Mouse (Mus musculus): ENCODE measurements around the gene Cmas. TPM values are rescaled to one million over a fixed set of nuclear protein-coding genes. Genes with fewer than 3 reads are reported as not detected.

Gene Cmas
- total RNA-seq, 2 experiments from 2014 or later, result 100 to 102 TPM

DNA sequence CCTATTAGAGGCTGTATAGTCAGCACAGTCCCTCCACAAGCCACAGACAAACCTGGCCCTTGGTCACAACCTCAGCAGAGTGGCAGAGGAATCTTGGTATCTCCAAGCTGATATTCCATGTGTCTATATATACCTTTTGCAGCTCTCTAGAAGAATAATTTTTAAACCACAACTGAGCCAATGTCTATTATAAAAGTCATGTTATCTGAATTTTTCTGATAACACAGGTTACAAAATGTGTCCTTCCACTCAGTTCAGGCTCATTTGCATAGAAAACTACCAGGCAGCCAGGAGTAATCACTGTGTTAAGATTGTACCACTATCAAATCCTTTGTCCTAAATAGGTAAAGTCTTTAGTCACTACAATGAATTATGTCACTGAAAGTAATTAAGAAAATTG, 47.9 kb downstream of the Cmas start, which contains the start of gene Sult6b2:
Gene Sult6b2 (minus strand): TSS at position 101 of the 400 bp plus-strand sequence.
- DNase-seq (ENCODE audit: low spot score in 2 of 2), result no peak

DNA sequence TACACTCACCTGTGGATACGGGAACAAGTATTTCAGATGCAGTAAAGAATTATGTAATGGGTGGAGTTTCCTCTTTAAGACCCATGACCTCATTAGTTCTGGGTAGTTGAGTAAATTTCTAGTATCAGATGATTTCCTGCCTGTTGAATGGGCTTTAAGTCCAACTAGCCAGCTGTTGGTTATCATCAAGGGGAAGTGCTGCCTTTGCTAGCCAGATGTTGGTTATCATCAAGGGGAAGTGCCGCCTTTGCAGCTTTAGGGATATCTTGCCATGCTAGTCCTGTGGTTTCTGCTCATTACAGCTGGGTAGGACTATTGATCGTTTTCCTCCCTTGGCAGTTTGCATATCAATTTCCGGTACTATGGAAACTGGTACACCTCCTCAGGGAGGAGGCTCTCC, 49.8 kb downstream of the Cmas start:
- TF ChIP-seq CTCF (conservative IDR thresholded peaks at IDR 0.05), result no peak
- Histone ChIP-seq H3K4me3 (no peak overlapping the region), H3K27ac (no peak overlapping the region)
- no peak for DNase-seq (ENCODE audit: low spot score in 2 of 2)

More for the DNA sequence above, 47.9 kb downstream of the Cmas start, which contains the start of gene Sult6b2:
- H3K27ac ChIP-seq, result no peak within 1 kb of the TSS
- TF ChIP-seq CTCF (conservative IDR thresholded peaks at IDR 0.05), result no peak
- no peak within 1 kb of the TSS for H3K4me3 ChIP-seq

DNA sequence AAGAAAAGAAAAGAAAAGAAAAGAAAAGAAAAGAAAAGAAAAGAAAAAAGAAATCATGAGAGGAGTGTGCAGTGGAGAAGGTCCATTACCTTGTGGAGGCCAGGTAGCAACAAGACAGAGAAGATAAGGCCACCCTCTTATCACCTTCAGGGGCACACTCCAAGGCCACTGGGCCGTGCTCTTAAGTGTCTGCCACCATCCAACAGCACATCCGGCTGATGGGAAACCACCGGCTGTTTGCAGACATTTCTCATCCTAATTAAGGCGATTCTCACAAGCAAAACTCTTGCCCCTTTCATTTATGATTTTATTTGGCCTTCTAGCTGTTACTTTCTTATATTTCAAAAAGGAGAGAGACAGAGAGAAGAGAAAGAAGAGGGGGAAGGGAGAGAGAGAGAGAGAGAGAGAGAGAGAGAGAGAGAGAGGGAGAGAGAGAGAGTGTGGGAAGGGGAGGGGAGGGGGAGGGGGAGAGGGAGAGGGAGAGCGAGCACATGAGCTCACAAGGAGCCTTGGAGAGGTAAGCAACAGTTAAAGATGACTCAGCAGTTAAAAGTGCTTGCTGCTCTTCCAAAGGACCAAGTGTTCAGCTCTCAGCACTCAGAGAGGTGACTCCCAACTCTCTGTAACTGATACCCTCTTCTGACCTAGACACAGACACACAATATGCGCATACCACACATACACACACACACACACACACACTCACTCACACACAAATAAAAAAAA, 53.0 kb downstream of the Cmas start:
- DNase-seq (ENCODE audit: low spot score in 2 of 2), result no peak
- no peak for TF ChIP-seq CTCF (conservative IDR thresholded peaks at IDR 0.05)
- Histone ChIP-seq H3K4me3 (no peak overlapping the region), H3K27ac (no peak overlapping the region)

DNA sequence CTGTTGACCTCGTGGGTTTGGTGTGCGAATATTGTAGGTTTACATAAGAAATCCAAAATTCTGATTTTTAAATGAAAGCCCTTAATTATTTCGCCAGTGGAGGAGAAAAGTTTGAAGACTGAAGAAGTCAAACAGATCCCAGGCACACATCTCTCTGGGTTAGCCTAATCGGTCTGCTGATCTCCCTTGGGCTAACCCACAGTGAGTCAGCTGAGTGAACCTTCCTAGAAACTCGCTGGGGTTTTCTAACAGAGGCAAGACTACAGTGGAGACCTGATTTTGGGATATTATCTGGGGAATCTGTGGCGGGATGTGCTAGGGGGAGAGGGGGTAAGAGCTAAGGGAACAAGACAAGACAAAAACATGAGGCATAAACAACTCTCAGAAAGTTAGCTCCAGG, 53.8 kb downstream of the Cmas start:
- no peak overlapping the region for H3K4me3 ChIP-seq
- DNase-seq (ENCODE audit: low spot score in 2 of 2), result no peak
- TF ChIP-seq CTCF (conservative IDR thresholded peaks at IDR 0.05), result no peak
- no peak overlapping the region for H3K27ac ChIP-seq

DNA sequence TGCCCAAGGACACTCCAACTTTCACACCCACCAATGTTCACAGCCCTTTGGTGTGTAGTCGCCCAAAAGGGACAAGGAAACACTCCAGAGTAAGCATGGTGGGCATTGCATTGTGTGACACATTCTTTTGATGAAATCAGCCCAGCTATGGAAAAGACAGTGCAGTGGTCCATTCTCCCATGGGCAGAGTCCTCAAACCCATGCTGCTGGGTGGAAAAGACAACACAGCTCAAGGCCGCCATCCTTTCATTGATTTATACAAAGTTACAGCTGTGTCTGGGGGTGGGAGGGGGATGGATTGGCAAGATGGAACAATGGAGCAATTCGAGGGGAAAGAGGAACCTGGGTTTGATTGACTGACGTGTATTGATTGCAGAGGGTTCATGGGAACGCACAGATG, 56.5 kb downstream of the Cmas start:
- H3K4me3 ChIP-seq, result no peak overlapping the region
- TF ChIP-seq CTCF (conservative IDR thresholded peaks at IDR 0.05), result no peak
- DNase-seq (ENCODE audit: low spot score in 2 of 2), result no peak
- no peak overlapping the region for H3K27ac ChIP-seq

DNA sequence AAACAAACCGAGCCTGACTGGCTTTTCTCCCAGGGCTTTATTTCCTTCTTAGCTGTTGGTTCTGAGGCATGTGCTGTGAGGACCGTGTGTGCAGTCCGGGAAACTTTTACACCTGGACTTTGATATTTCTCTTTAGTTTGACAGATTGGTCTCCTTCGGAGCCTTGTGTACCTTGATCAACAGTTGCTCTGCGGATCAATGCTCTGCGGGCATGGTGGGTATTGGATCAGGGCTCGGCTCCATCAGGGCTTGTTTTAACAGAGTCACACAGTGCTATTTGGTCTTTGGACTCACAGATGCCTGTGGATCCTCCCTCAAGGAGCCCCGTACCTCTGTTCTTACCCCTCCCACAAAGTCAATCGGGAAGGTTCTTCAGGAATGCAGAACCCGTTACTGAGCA, 57.5 kb downstream of the Cmas start:
- no peak for TF ChIP-seq CTCF (conservative IDR thresholded peaks at IDR 0.05)
- H3K4me3 ChIP-seq, result peak overlapping the region; percentile 57
- DNase-seq (ENCODE audit: low spot score in 2 of 2), result no peak
- no peak overlapping the region; the same call in 1 of the 2 replicates for H3K27ac ChIP-seq

DNA sequence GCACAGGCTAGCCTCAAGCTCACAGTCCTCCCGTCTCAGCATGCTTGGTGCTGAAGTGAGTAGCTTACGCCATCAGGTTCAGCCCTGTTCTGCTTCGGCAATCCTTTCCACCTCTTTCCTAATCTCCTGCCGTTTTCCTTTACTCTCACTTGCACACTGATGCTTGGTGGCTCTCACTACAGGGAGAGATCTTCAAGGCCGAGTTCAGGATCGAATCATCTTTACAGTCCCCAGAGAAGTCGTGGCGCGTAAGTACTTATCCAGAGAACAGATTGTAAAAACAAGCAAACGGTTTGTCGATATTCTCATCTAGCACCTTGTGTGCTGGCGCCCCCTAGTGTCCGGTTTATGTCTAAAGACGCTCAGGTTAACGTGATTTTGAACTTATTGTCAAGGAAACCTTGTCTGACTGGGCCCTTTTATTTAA, 58.0 kb downstream of the Cmas start:
- DNase-seq (ENCODE audit: low spot score in 2 of 2), result peak; percentile 83 to 89
- peak; percentile 97 for TF ChIP-seq CTCF (conservative IDR thresholded peaks at IDR 0.05)
- peak overlapping the region; percentile 43; the same call in 1 of the 2 replicates for H3K27ac ChIP-seq
- peak overlapping the region; percentile 57 for H3K4me3 ChIP-seq

DNA sequence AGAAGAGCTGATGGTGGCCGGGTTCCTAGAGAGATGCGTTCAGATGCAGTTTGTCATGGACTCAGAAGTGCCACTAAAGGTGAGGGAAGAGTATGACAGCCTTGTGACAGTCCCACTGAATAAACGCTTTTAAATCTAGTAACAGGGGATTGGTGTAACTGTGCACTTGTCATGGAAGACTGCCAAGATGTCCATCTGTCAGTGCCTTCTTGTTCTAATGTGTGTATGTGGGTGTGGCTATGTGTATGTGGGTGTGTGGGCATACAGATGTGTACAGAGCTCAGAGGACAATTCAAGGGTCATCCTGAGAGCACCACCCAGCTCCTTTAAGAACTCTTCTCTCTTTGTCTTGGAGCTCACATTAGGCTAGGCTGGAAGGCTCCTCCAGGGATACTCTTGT, 59.0 kb downstream of the Cmas start:
- DNase-seq (ENCODE audit: low spot score in 2 of 2), result peak in 1 of 2 experiments; percentile 21
- TF ChIP-seq CTCF (conservative IDR thresholded peaks at IDR 0.05), result no peak
- Histone ChIP-seq H3K27ac (no peak overlapping the region), H3K4me3 (no peak overlapping the region)

DNA sequence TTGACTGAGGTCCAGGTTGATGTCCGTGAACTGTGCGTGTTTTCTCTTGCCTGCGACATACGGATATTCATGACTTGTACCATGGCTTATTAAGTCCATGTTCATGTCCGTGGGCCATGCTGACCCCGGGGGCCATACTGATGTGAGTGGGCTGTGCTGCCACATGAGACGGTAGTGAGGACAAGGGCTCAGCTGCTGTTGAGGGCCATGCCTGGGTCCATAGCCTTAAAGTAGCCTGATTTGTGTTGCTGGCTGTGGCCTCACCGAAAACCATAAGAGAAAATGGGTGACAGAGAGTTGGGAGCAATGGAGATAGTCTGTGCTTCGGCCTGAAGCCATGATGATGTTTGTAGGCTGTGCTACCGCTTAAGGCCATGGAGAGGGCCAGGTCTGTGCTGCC, 61.8 kb downstream of the Cmas start:
- no peak for TF ChIP-seq CTCF (conservative IDR thresholded peaks at IDR 0.05)
- H3K27ac ChIP-seq, result no peak overlapping the region
- DNase-seq (ENCODE audit: low spot score in 2 of 2), result no peak
- H3K4me3 ChIP-seq, result no peak overlapping the region

DNA sequence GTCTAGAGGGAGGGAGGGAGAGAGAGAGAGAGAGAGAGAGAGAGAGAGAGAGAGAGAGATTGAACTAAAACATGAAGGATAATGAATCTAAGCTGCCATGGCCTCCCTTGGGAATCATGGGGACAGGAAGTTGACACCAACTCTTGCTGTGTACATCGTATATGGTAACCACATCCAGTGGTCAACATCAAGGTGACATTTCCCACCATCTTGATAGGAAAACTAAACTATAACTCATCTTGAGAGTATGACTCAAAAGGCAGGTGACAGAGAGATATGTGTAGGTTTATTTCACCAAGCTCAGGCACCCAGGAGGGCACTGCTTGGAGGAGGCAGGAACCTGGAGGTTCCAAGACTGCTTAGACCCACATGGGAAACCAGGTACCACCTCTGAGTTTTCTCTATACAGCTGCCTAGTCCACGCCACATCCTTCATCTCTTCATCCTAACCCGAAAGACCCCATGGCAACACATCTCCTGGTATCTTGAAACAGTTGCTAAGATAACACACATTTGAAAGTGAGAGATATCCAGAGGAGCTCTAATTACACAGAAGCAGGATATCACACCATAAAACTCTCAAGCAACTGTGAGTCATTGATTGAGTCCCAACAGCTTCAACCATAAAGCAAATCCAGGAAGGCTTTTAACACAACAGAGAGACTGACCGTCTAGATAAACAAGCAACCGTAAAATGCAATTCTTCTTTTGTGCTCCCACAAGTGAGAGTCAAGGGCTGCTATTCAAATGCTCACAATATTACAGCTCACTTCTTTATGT, 66.7 kb downstream of the Cmas start:
- no peak for DNase-seq (ENCODE audit: low spot score in 2 of 2)
- H3K27ac ChIP-seq, result no peak overlapping the region
- no peak overlapping the region for H3K4me3 ChIP-seq
- no peak for TF ChIP-seq CTCF (conservative IDR thresholded peaks at IDR 0.05)

Other genes starting within 250 kb of the Cmas start
- gene Ldhb, start 248.7 kb upstream of the Cmas start, total RNA-seq (2021), result 100 to 1,000 TPM; 540 to 581 TPM
- 1 to 10 TPM; 1.7 to 2.3 TPM for gene Kcnj8, start 185.1 kb upstream of the Cmas start, total RNA-seq (2021)
- gene Abcc9, start 54.4 kb upstream of the Cmas start, total RNA-seq (2021), result 1 to 10 TPM; 3.4 to 4.0 TPM
- gene Sult6b2, start 47.8 kb downstream of the Cmas start, total RNA-seq (2021), result under 1 TPM; 0.15 to 0.39 TPM
- gene St8sia1, start 207.8 kb downstream of the Cmas start, total RNA-seq (2021), result 10 to 100 TPM; 34.4 to 39.1 TPM